Mouse (Mus musculus): ENCODE measurements around the gene Agrp. TPM values are rescaled to one million over a fixed set of nuclear protein-coding genes. Genes with fewer than 3 reads are reported as not detected.
"Not testable (repeated sequence)": the region's sequence is repeated elsewhere in the genome, so short reads cannot be mapped to it uniquely, and the experiment has no call there.

Agrp gene
- polyA plus RNA-seq, 1 experiment from 2014 or later: 1.4 TPM

GRCm38 (mm10) chr8:105609355-105609754 lies 27.8 kb downstream of the Agrp start:
- ATAC-seq: no peak
- Histone ChIP-seq H3K4me1 (ENCODE audit: control insufficient read depth, insufficient read depth, low read length) (peaks cover 32% of the 10 kb centered on the region), H3K9ac (ENCODE audit: low read depth, low read length) (no peak overlapping the region), H3K4me3 (ENCODE audit: low read depth, low read length) (no peak overlapping the region), H3K9me3 (replicated peaks; ENCODE audit: control insufficient read depth, low read length, poor library complexity, severe bottlenecking) (no peaks in the 10 kb centered on the region), H3K36me3 (ENCODE audit: control insufficient read depth, insufficient read depth, low read length) (no peaks in the 10 kb centered on the region), H3K4me2 (ENCODE audit: low read length) (no peak overlapping the region), H3K27me3 (ENCODE audit: control insufficient read depth, insufficient read depth, low read depth, low read length) (peaks cover 4% of the 10 kb centered on the region; the same call in 1 of the 2 replicates), H3K27ac (ENCODE audit: low read length) (no peak overlapping the region)
- 85% methylated on average over 2 of the region's 2 CpGs for WGBS

- ATAC-seq: no peak
- H3K4me3 ChIP-seq (ENCODE audit: low read depth, low read length): no peak overlapping the region
- H3K27ac ChIP-seq (ENCODE audit: low read length): no peak overlapping the region
- H3K9me3 ChIP-seq (replicated peaks; ENCODE audit: control insufficient read depth, low read length, poor library complexity, severe bottlenecking): no peaks in the 10 kb centered on the region
- H3K27me3 ChIP-seq (ENCODE audit: control insufficient read depth, insufficient read depth, low read depth, low read length): peaks cover 4% of the 10 kb centered on the region; the same call in 1 of the 2 replicates
- WGBS: 23% methylated on average over 4 of the region's 4 CpGs
- no peak overlapping the region for H3K9ac ChIP-seq (ENCODE audit: low read depth, low read length)
- no peak overlapping the region for H3K4me2 ChIP-seq (ENCODE audit: low read length)
- H3K36me3 ChIP-seq (ENCODE audit: control insufficient read depth, insufficient read depth, low read length): no peaks in the 10 kb centered on the region
- peaks cover 23% of the 10 kb centered on the region for H3K4me1 ChIP-seq (ENCODE audit: control insufficient read depth, insufficient read depth, low read length)
Measured at GRCm38 (mm10) chr8:105607684-105608083, 29.5 kb downstream of the Agrp start.

DNA sequence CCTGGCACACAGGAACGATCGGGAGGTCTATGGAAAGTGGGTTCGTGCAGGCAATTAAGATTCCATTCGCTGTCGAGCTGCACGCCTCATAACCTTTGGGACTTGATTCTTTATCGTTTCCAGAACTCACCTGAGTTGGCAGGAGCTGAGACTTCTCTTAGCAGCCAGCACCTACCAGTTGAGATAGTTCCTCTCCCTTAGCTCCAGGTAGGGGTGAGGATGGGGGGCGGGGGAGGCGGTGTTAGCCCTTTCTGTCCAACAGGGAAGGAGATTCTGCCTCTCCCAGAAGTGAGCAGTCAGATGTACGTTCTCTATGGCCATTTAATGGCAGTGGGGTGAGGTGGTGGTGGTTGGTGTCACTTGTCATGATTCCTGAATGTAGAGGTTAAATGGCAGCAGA lies 30.1 kb downstream of the Agrp start:
- Histone ChIP-seq H3K9ac (ENCODE audit: low read depth, low read length) (peak overlapping the region; percentile 81), H3K4me1 (ENCODE audit: control insufficient read depth, insufficient read depth, low read length) (peaks cover 23% of the 10 kb centered on the region), H3K4me3 (ENCODE audit: low read depth, low read length) (peak overlapping the region; percentile 60), H3K27ac (ENCODE audit: low read length) (peak overlapping the region; percentile 88), H3K27me3 (ENCODE audit: control insufficient read depth, insufficient read depth, low read depth, low read length) (no peaks in the 10 kb centered on the region; the same call in 1 of the 2 replicates), H3K9me3 (replicated peaks; ENCODE audit: control insufficient read depth, low read length, poor library complexity, severe bottlenecking) (no peaks in the 10 kb centered on the region), H3K4me2 (ENCODE audit: low read length) (peak overlapping the region; percentile 90), H3K36me3 (ENCODE audit: control insufficient read depth, insufficient read depth, low read length) (no peaks in the 10 kb centered on the region)
- WGBS: 5% methylated on average over 10 of the region's 10 CpGs
- ATAC-seq: peak; percentile 1; the same call in 1 of the 2 replicates

- ATAC-seq: peak; percentile 74
- Histone ChIP-seq H3K4me3 (ENCODE audit: low read depth, low read length) (peak overlapping the region; percentile 60), H3K4me2 (ENCODE audit: low read length) (peak overlapping the region; percentile 90), H3K4me1 (ENCODE audit: control insufficient read depth, insufficient read depth, low read length) (peaks cover 23% of the 10 kb centered on the region), H3K27ac (ENCODE audit: low read length) (peak overlapping the region; percentile 88), H3K9me3 (replicated peaks; ENCODE audit: control insufficient read depth, low read length, poor library complexity, severe bottlenecking) (no peaks in the 10 kb centered on the region), H3K9ac (ENCODE audit: low read depth, low read length) (peak overlapping the region; percentile 81), H3K36me3 (ENCODE audit: control insufficient read depth, insufficient read depth, low read length) (no peaks in the 10 kb centered on the region), H3K27me3 (ENCODE audit: control insufficient read depth, insufficient read depth, low read depth, low read length) (no peaks in the 10 kb centered on the region)
- WGBS: under 1% methylated on average over 30 of the region's 30 CpGs
Measured at GRCm38 (mm10) chr8:105606189-105607023, 30.8 kb downstream of the Agrp start.

- 1% methylated on average over 31 of the region's 39 CpGs for WGBS
- H3K9me3 ChIP-seq (replicated peaks; ENCODE audit: control insufficient read depth, low read length, poor library complexity, severe bottlenecking): no peaks in the 10 kb centered on the region
- peak; percentile 36 for ATAC-seq
Measured at GRCm38 (mm10) chr8:105605491-105606188, 31.6 kb downstream of the Agrp start.

DNA sequence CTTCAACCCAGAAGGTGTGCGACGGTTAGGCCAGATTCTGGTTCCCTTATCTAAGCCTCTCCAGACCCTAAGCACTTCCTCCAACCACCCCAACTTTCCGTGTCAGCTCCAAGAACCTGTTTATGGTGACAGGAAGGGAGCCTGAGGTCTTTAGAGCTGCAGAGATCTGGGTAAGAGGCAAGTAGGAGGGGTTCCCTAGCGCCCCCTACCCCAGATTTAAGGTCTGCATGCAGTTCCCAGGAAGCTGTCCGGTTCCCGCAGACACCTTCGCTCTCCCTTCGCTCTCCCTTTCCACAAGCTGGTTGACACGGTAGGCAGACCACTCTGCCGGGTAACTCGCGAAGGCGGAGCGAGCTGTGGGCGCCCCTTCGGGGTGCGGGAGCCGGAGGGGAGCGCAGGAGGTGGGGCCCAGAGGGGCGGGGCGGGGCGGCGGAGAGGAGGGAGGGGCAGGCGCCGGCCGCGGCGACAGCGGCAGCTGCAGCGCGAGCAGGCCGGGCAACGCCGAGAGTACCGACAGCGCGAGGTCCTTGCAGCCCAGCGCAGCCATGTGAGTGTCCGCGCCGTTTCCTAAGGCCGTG lies 32.3 kb downstream of the Agrp start, which contains the start of gene Ripor1:
TSS of gene Ripor1 (plus strand) at position 452 of the 578 bp plus-strand sequence.
- under 1% methylated on average over 26 of the region's 42 CpGs for WGBS
- peaks cover 23% of the 10 kb centered on the region for H3K4me1 ChIP-seq (ENCODE audit: control insufficient read depth, insufficient read depth, low read length)
- H3K4me2 ChIP-seq (ENCODE audit: low read length): peak within 1 kb of the TSS; percentile 90
- no peaks in the 10 kb centered on the region for H3K27me3 ChIP-seq (ENCODE audit: control insufficient read depth, insufficient read depth, low read depth, low read length)
- H3K9ac ChIP-seq (ENCODE audit: low read depth, low read length): peak within 1 kb of the TSS; percentile 81
- peak within 1 kb of the TSS; percentile 88 for H3K27ac ChIP-seq (ENCODE audit: low read length)
- H3K36me3 ChIP-seq (ENCODE audit: control insufficient read depth, insufficient read depth, low read length): no peaks in the 10 kb centered on the region
- H3K4me3 ChIP-seq (ENCODE audit: low read depth, low read length): peak within 1 kb of the TSS; percentile 60
- no peaks in the 10 kb centered on the region for H3K9me3 ChIP-seq (replicated peaks; ENCODE audit: control insufficient read depth, low read length, poor library complexity, severe bottlenecking)
- ATAC-seq: peak; percentile 79

More at GRCm38 (mm10) chr8:105605491-105606188, 31.6 kb downstream of the Agrp start:
- peak overlapping the region; percentile 81 for H3K9ac ChIP-seq (ENCODE audit: low read depth, low read length)
- H3K4me3 ChIP-seq (ENCODE audit: low read depth, low read length): peak overlapping the region; percentile 60
- peak overlapping the region; percentile 88 for H3K27ac ChIP-seq (ENCODE audit: low read length)
- no peaks in the 10 kb centered on the region for H3K36me3 ChIP-seq (ENCODE audit: control insufficient read depth, insufficient read depth, low read length)
- no peaks in the 10 kb centered on the region for H3K27me3 ChIP-seq (ENCODE audit: control insufficient read depth, insufficient read depth, low read depth, low read length)
- H3K4me2 ChIP-seq (ENCODE audit: low read length): peak overlapping the region; percentile 90
- peaks cover 23% of the 10 kb centered on the region for H3K4me1 ChIP-seq (ENCODE audit: control insufficient read depth, insufficient read depth, low read length)

DNA sequence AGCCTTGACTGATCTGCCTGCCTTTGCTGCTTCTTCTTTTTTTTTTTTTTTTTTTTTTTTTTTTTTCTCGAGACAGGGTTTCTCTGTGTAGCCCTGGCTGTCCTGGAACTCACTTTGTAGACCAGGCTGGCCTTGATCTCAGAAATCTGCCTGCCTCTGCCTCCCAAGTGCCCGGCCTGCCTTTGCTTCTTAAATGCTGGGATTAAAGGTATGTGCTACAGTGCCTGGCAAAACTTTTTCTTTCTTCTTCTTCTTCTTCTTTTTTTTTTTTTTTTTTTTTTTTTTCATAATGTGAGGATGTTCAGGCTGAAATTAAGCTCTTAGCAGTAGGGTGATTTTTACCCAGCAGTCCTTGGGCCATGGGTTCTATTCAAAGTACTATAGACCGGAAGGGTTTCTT lies 34.7 kb downstream of the Agrp start:
- not testable (repeated sequence) for H3K27me3 ChIP-seq (ENCODE audit: control insufficient read depth, insufficient read depth, low read depth, low read length); H3K4me3 ChIP-seq (ENCODE audit: low read depth, low read length); H3K9ac ChIP-seq (ENCODE audit: low read depth, low read length); H3K4me2 ChIP-seq (ENCODE audit: low read length); ATAC-seq; H3K9me3 ChIP-seq (replicated peaks; ENCODE audit: control insufficient read depth, low read length, poor library complexity, severe bottlenecking); H3K36me3 ChIP-seq (ENCODE audit: control insufficient read depth, insufficient read depth, low read length); H3K27ac ChIP-seq (ENCODE audit: low read length)
- 98% methylated on average over 2 of the region's 3 CpGs for WGBS
- peaks cover 16% of the 10 kb centered on the region for H3K4me1 ChIP-seq (ENCODE audit: control insufficient read depth, insufficient read depth, low read length)

DNA sequence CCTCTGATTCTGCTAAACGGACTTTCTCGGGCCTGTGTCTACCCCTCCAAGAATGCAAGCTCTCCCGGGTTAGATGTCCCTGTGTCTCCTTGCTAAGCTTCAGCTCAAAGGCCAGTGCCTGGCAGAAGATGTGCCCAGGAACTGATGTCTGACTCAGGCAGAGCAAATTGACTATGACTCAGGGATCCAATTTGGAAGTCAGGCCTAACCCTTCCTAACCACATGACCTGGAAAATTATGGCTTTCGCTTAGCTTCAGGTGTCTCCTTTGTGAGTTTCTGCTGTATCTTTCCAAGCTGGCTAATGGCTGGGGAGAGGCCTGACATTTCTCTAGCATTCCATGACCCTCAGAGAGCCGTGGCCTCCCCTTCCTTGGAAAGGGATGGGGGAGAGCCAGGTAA lies 35.9 kb downstream of the Agrp start:
- Histone ChIP-seq H3K36me3 (ENCODE audit: control insufficient read depth, insufficient read depth, low read length) (no peaks in the 10 kb centered on the region), H3K4me2 (ENCODE audit: low read length) (no peak overlapping the region), H3K9me3 (replicated peaks; ENCODE audit: control insufficient read depth, low read length, poor library complexity, severe bottlenecking) (no peaks in the 10 kb centered on the region), H3K9ac (ENCODE audit: low read depth, low read length) (no peak overlapping the region), H3K4me3 (ENCODE audit: low read depth, low read length) (no peak overlapping the region), H3K27me3 (ENCODE audit: control insufficient read depth, insufficient read depth, low read depth, low read length) (no peaks in the 10 kb centered on the region), H3K4me1 (ENCODE audit: control insufficient read depth, insufficient read depth, low read length) (peaks cover 10% of the 10 kb centered on the region), H3K27ac (ENCODE audit: low read length) (no peak overlapping the region)
- WGBS: 73% methylated on average over 5 of the region's 5 CpGs
- no peak for ATAC-seq
